Mouse (Mus musculus) gastrocnemius, adult 8-10 months (tissue): ENCODE measurements at regions not wholly inside any gene's neighbourhood (a gene's known extent, or its start where the extent isn't known, plus 50 kb on each side); places are given as distances from the start of the nearest gene placed in this dataset.
A peak's percentile ranks its signal among the peaks of the same experiment; 100 is the strongest.
"Not testable (repeated sequence)": the region's sequence is repeated elsewhere in the genome, so short reads cannot be mapped to it uniquely, and the experiment has no call there.

Experiments used
- DNase-seq, 2 experiments: peaks; one replicate each; pipeline ENCODE4 v3.0.0; 2022; ENCODE audit warnings: low spot score in 2 of 2

GRCm38 (mm10) chr10:19491513-19492380, 100.0 kb upstream of the Ifngr1 start:
- DNase-seq: peak; percentile 16 to 48

GRCm38 (mm10) chr10:19494461-19495105, 97.2 kb upstream of the Ifngr1 start:
- no peak for DNase-seq

GRCm38 (mm10) chr10:19498112-19498511, 93.6 kb upstream of the Ifngr1 start:
- no peak for DNase-seq

GRCm38 (mm10) chr10:19502874-19503273, 88.9 kb upstream of the Ifngr1 start:
- no peak for DNase-seq

GRCm38 (mm10) chr10:19503846-19504765, 87.6 kb upstream of the Ifngr1 start:
- no peak for DNase-seq

- DNase-seq: no peak
These were observed 86.6 kb upstream of the Ifngr1 start for GRCm38 (mm10) chr10:19505174-19505573.

GRCm38 (mm10) chr10:19505979-19506378, 85.8 kb upstream of the Ifngr1 start:
- DNase-seq: no peak

- peak in 1 of 2 experiments; percentile 16 for DNase-seq
These were observed 85.3 kb upstream of the Ifngr1 start for GRCm38 (mm10) chr10:19506434-19506833.

GRCm38 (mm10) chr10:19508221-19508745, 83.5 kb upstream of the Ifngr1 start:
- DNase-seq: no peak

- no peak for DNase-seq
These were observed 81.7 kb upstream of the Ifngr1 start for GRCm38 (mm10) chr10:19510047-19510446.

- not testable (repeated sequence) for DNase-seq
These were observed 77.4 kb upstream of the Ifngr1 start for GRCm38 (mm10) chr10:19514366-19514765.

- DNase-seq: no peak
These were observed 76.9 kb upstream of the Ifngr1 start for GRCm38 (mm10) chr10:19514837-19515236.

- no peak for DNase-seq
These were observed 75.7 kb upstream of the Ifngr1 start for GRCm38 (mm10) chr10:19516011-19516410.

- DNase-seq: no peak
These were observed 74.7 kb upstream of the Ifngr1 start for GRCm38 (mm10) chr10:19517093-19517492.

GRCm38 (mm10) chr10:19518763-19519162, 73.0 kb upstream of the Ifngr1 start:
- no peak for DNase-seq

GRCm38 (mm10) chr10:19522198-19522597, 69.6 kb upstream of the Ifngr1 start:
- no peak for DNase-seq

- DNase-seq: no peak
These were observed 65.8 kb upstream of the Ifngr1 start for GRCm38 (mm10) chr10:19525939-19526338.

GRCm38 (mm10) chr10:19526353-19526752, 65.4 kb upstream of the Ifngr1 start:
- no peak for DNase-seq

GRCm38 (mm10) chr10:19529655-19530054, 62.1 kb upstream of the Ifngr1 start:
- no peak for DNase-seq

GRCm38 (mm10) chr10:19530056-19530455, 61.7 kb upstream of the Ifngr1 start:
- DNase-seq: no peak

- DNase-seq: no peak
These were observed 60.3 kb upstream of the Ifngr1 start for GRCm38 (mm10) chr10:19531452-19531851.
